Mouse (Mus musculus): ENCODE data around the gene Unc119b.
"Not testable (repeated sequence)": the region's sequence is repeated elsewhere in the genome, so short reads cannot be mapped to it uniquely, and the experiment has no call there.

The Unc119b gene

GRCm38 (mm10) chr5:115091776-115092175, 43.0 kb downstream of the Unc119b start:
- no peak for DNase-seq (ENCODE audit: low read depth, low spot score)

GRCm38 (mm10) chr5:115091015-115091414, 43.8 kb downstream of the Unc119b start:
- no peak for DNase-seq (ENCODE audit: low read depth, low spot score)

- no peak for DNase-seq (ENCODE audit: low read depth, low spot score)
Measured at GRCm38 (mm10) chr5:115089592-115090268, 45.0 kb downstream of the Unc119b start.

GRCm38 (mm10) chr5:115085675-115086074, 49.1 kb downstream of the Unc119b start:
- no peak for DNase-seq (ENCODE audit: low read depth, low spot score)

GRCm38 (mm10) chr5:115083492-115083891, 51.3 kb downstream of the Unc119b start:
- no peak for DNase-seq (ENCODE audit: low read depth, low spot score)

- DNase-seq (ENCODE audit: low read depth, low spot score): no peak
Measured at GRCm38 (mm10) chr5:115081636-115082035, 53.1 kb downstream of the Unc119b start.

- peak; percentile 59 for DNase-seq (ENCODE audit: low read depth, low spot score)
Measured at GRCm38 (mm10) chr5:115076144-115076901, 58.5 kb downstream of the Unc119b start.

- no peak for DNase-seq (ENCODE audit: low read depth, low spot score)
Measured at GRCm38 (mm10) chr5:115074749-115075148, 60.0 kb downstream of the Unc119b start.

GRCm38 (mm10) chr5:115073306-115073705, 61.5 kb downstream of the Unc119b start:
- DNase-seq (ENCODE audit: low read depth, low spot score): not testable (repeated sequence)
